Mouse (Mus musculus) Patski (cell line): ENCODE results near the gene Slc26a10. TPM values are rescaled to one million over a fixed set of nuclear protein-coding genes. Genes with fewer than 3 reads are reported as not detected.
A peak's percentile ranks its signal among the peaks of the same experiment; 100 is the strongest.
"Not testable (repeated sequence)": the region's sequence is repeated elsewhere in the genome, so short reads cannot be mapped to it uniquely, and the experiment has no call there.

ENCODE experiments used
- ATAC-seq: fragments of 100-300 bp; one replicate; pipeline ENCODE4 v1.8.0; 2021
- CTCF ChIA-PET: fragments of 350-600 bp; sonication (Branson Sonifier 250); formaldehyde crosslinking; loops from one replicate; lab custom pipeline; 2022; ENCODE audit warnings: inconsistent platforms; lab: Charles Lee
- POLR2A ChIA-PET: fragments of 350-600 bp; sonication (Branson Sonifier 250); formaldehyde crosslinking; loops from one replicate; lab custom pipeline; 2022; ENCODE audit warnings: antibody characterized with exemption, inconsistent platforms; lab: Charles Lee
- DNase-seq: peaks from one replicate; pipeline ENCODE4 v3.0.0-alpha.2; 2011; ENCODE audit warnings: low read depth, low spot score
- H3K27me3 ChIP-seq: fragments of 371-371 bp; one replicate; pipeline ENCODE4 v1.5.1; 2021
- CTCF ChIP-seq: fragments of 100-300 bp; IDR thresholded peaks from one replicate; pipeline ENCODE4 v1.5.1; 2021
- in situ Hi-C: fragments of 300-500 bp; cut with MboI; formaldehyde crosslinking; loops from 3 replicates; pipeline ENCODE4 v1.11.1; 2018; ENCODE audit warnings: low pct_unique_long_range_greater_than_20kb, mixed read lengths
- polyA plus RNA-seq: library from polyadenylated mRNA; unstranded; gene quantifications from one replicate; pipeline ENCODE4 v1.2.3, GENCODE M21; 2021

Gene Slc26a10
- polyA plus RNA-seq, 1 experiment from 2014 or later: 0.85 TPM

DNA sequence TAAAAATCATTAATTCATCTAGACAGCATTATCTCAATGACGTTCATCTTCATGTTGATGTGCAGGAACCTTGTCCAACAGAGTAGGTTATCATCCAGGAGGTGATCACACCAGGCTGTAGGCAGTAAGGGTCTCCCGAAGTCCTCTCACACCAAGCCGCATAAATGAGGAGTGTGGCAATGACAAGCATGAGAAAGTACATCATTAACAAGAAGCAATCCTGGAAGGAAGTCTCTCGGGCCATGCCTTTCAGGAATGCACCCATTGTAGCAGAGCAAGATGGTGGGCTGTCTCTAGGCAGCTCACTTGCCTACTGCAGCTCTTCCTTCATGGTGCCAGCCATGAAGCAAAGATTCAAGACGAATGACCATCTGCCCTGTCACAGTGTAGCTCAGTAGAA lies 25.8 kb downstream of the Slc26a10 start:
- no peaks in the 10 kb centered on the region for H3K27me3 ChIP-seq
- POLR2A ChIA-PET: interaction anchor here (1.7 kb wide), 1 partner anchor 12 kb away, joined by 6 read pairs; no protein-coding TSS in a partner anchor
- no peak for TF ChIP-seq CTCF
- in situ Hi-C loops: no loop called here
- DNase-seq (no peak), ATAC-seq (peak; percentile 19)
- CTCF ChIA-PET: interaction anchor here (1.2 to 3.6 kb wide), 5 partner anchors 9 to 68 kb away, joined by 3 to 18 read pairs (median 6); partner anchors contain the start of gene B4galnt1

GRCm38 (mm10) chr10:127154241-127154640 lies 26.2 kb downstream of the Slc26a10 start:
- ChIA-PET CTCF (interaction anchor here (1.1 to 3.6 kb wide), 6 partner anchors 9 to 68 kb away, joined by 3 to 18 read pairs (median 5); partner anchors contain the start of gene B4galnt1), POLR2A (no interaction called here)
- in situ Hi-C loops: no loop called here
- no peaks in the 10 kb centered on the region for H3K27me3 ChIP-seq
- DNase-seq: no peak
- TF ChIP-seq CTCF: no peak
- ATAC-seq: peak; percentile 48

GRCm38 (mm10) chr10:127153323-127153722 lies 27.1 kb downstream of the Slc26a10 start:
- POLR2A ChIA-PET: interaction anchor here (0.6 to 1.4 kb wide), 2 partner anchors 10 to 337 kb away, joined by 4 to 7 read pairs; no protein-coding TSS in a partner anchor
- ATAC-seq (no peak), DNase-seq (no peak)
- CTCF ChIA-PET: interaction anchor here (1.1 to 3.6 kb wide), 5 partner anchors 11 to 69 kb away, joined by 3 to 18 read pairs (median 3); partner anchors contain the start of gene B4galnt1
- TF ChIP-seq CTCF: no peak
- in situ Hi-C loops: no loop called here
- no peaks in the 10 kb centered on the region for H3K27me3 ChIP-seq

- CTCF ChIA-PET: interaction anchor here (1.5 to 3.6 kb wide), 2 partner anchors 11 to 19 kb away, joined by 3 to 18 read pairs; partner anchors contain the start of gene B4galnt1
- ATAC-seq, in situ Hi-C loops: not testable (repeated sequence)
Measured at GRCm38 (mm10) chr10:127152556-127152955, 27.9 kb downstream of the Slc26a10 start.

GRCm38 (mm10) chr10:127151233-127151632 lies 29.2 kb downstream of the Slc26a10 start:
- POLR2A ChIA-PET: interaction anchor here (0.6 kb wide), 1 partner anchor 45 kb away, joined by 3 read pairs; no protein-coding TSS in a partner anchor
- CTCF ChIA-PET: interaction anchor here (1.5 kb wide), 1 partner anchor 20 kb away, joined by 5 read pairs; no protein-coding TSS in a partner anchor
- H3K27me3 ChIP-seq, ATAC-seq, in situ Hi-C loops, DNase-seq: not testable (repeated sequence)

More at GRCm38 (mm10) chr10:127152556-127152955, 27.9 kb downstream of the Slc26a10 start:
- H3K27me3 ChIP-seq, DNase-seq: not testable (repeated sequence)
- POLR2A ChIA-PET: interaction anchor here (0.6 to 1.4 kb wide), 2 partner anchors 11 to 338 kb away, joined by 4 to 7 read pairs; no protein-coding TSS in a partner anchor

- no peaks in the 10 kb centered on the region for H3K27me3 ChIP-seq
- ATAC-seq (peak; percentile 38), DNase-seq (no peak)
- no peak for TF ChIP-seq CTCF
- CTCF ChIA-PET: interaction anchor here (0.8 to 1.5 kb wide), 2 partner anchors 21 to 26 kb away, joined by 3 to 5 read pairs; no protein-coding TSS in a partner anchor
- in situ Hi-C loops: no loop called here
- POLR2A ChIA-PET: interaction anchor here (0.6 kb wide), 1 partner anchor 46 kb away, joined by 3 read pairs; no protein-coding TSS in a partner anchor
Measured at GRCm38 (mm10) chr10:127150471-127150872, 30.0 kb downstream of the Slc26a10 start.

DNA sequence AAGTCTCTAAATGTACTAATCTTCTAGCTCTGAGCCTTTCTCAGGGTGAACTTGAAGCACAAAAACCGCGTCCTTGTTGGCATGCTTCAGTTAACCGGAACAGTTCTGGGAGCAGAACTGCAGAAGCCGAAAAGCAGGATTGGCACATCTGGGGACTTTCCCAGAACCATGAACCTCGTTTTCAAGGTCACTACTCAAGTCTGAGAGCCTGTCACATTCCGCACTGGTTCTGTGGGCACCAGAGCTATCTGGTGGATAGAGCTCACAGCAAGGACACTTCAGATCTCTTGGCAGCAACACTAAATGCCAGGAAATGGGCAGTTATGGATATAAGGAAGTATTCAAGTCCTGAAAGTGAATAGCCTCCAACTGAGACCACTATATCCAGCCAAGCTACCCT lies 33.3 kb downstream of the Slc26a10 start:
- ATAC-seq (peak; percentile 35), DNase-seq (no peak)
- H3K27me3 ChIP-seq: no peaks in the 10 kb centered on the region
- no peak for TF ChIP-seq CTCF
- POLR2A ChIA-PET: interaction anchor here (1.1 kb wide), 1 partner anchor 17 kb away, joined by 3 read pairs; no protein-coding TSS in a partner anchor
- in situ Hi-C loops: no loop called here
- CTCF ChIA-PET: interaction anchor here (1.0 to 3.4 kb wide), 4 partner anchors 13 to 24 kb away, joined by 3 to 13 read pairs (median 6); partner anchors contain the start of gene B4galnt1

DNA sequence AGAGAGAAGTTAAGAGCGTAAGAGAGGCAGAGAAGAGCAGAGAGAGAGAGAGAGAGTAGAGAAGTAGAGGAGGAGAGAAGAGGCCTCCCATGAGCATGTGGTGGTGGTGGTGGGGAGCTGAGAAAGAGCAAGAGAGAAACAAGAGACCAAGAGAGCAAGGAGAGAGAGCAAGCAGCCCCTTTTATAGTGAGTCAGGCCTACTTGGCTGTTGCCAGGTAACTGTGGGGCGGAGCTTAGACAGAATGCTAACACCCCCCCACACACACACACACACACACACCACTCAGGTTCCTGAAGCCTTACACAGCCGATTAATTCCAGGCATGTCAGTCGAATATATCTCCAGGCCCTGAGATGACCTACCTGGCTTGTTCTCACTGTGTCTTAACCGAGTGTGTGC lies 35.1 kb downstream of the Slc26a10 start:
- POLR2A ChIA-PET: interaction anchor here (0.7 kb wide), 1 partner anchor 82 kb away, joined by 3 read pairs; the partner anchor contains the start of gene Cdk4

DNA sequence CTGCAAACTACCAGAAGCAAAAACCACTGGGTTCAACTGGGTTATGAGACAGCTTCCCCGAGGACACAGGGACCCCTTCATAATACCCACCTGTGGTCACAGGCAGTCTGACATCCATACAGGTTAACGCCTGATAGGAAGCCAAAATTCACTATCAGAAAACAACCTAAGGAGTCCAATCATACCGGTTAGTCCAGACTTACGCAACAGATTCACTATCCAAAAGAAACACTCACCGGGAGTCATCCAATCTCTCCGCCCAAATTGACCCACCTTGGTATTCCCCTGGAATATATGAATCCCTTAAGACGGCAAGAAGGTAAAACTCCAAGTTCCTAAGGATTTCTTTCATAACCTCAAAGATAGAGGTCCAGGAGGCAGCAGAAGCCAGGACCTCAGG lies 35.9 kb downstream of the Slc26a10 start:
- TF ChIP-seq CTCF: no peak
- DNase-seq (no peak), ATAC-seq (no peak)
- POLR2A ChIA-PET: no interaction called here
- no peaks in the 10 kb centered on the region for H3K27me3 ChIP-seq
- CTCF ChIA-PET: no interaction called here
- in situ Hi-C loops: no loop called here

More for the DNA sequence above, 35.1 kb downstream of the Slc26a10 start:
- DNase-seq: no peak
- in situ Hi-C loops: no loop called here
- no peak for ATAC-seq
- no peaks in the 10 kb centered on the region for H3K27me3 ChIP-seq
- TF ChIP-seq CTCF: no peak
- CTCF ChIA-PET: interaction anchor here (0.9 to 3.4 kb wide), 5 partner anchors 10 to 22 kb away, joined by 3 to 13 read pairs (median 6); partner anchors contain the start of gene B4galnt1

- TF ChIP-seq CTCF: no peak
- ATAC-seq: no peak
- ChIA-PET POLR2A (no interaction called here), CTCF (interaction anchor here (2.5 kb wide), 1 partner anchor 10 kb away, joined by 8 read pairs; no protein-coding TSS in a partner anchor)
- in situ Hi-C loops: no loop called here
- no peaks in the 10 kb centered on the region for H3K27me3 ChIP-seq
- no peak for DNase-seq
Measured at GRCm38 (mm10) chr10:127143228-127143627, 37.2 kb downstream of the Slc26a10 start.
